Mouse (Mus musculus): ENCODE results near the gene Slc24a3. TPM values are rescaled to one million over a fixed set of nuclear protein-coding genes. Genes with fewer than 3 reads are reported as not detected.
A peak's percentile ranks its signal among the peaks of the same experiment; 100 is the strongest.

Gene Slc24a3
- polyA plus RNA-seq, 1 experiment from 2014 or later, result 8.8 TPM

GRCm38 (mm10) chr2:145175036-145175435, 7.5 kb downstream of the Slc24a3 start:
- DNase-seq (ENCODE audit: low spot score) (no peak), ATAC-seq (replicated peaks; ENCODE audit: low FRiP score, low TSS enrichment, low read depth) (no peak)
- Histone ChIP-seq H3K4me1 (replicated peaks; ENCODE audit: control insufficient read depth, insufficient read depth, low read length) (no peaks in the 10 kb centered on the region), H3K4me3 (ENCODE audit: low read depth, low read length) (no peak overlapping the region), H3K4me2 (ENCODE audit: low read length) (no peak overlapping the region), H3K27ac (ENCODE audit: low read depth) (no peak overlapping the region), H3K9ac (ENCODE audit: low read length) (no peak overlapping the region), H3K9me3 (ENCODE audit: control insufficient read depth, low read length) (no peaks in the 10 kb centered on the region), H3K27me3 (replicated peaks; ENCODE audit: control insufficient read depth, insufficient read depth, low read length) (no peaks in the 10 kb centered on the region), H3K36me3 (ENCODE audit: control insufficient read depth, insufficient read depth, low read length) (no peaks in the 10 kb centered on the region)
- 86% methylated on average over 7 of the region's 7 CpGs for WGBS

- Histone ChIP-seq H3K27me3 (replicated peaks; ENCODE audit: control insufficient read depth, insufficient read depth, low read length) (no peaks in the 10 kb centered on the region), H3K9ac (ENCODE audit: low read length) (no peak overlapping the region), H3K9me3 (ENCODE audit: control insufficient read depth, low read length) (no peaks in the 10 kb centered on the region), H3K4me3 (ENCODE audit: low read depth, low read length) (no peak overlapping the region), H3K4me1 (replicated peaks; ENCODE audit: control insufficient read depth, insufficient read depth, low read length) (no peaks in the 10 kb centered on the region), H3K36me3 (ENCODE audit: control insufficient read depth, insufficient read depth, low read length) (no peaks in the 10 kb centered on the region), H3K4me2 (ENCODE audit: low read length) (no peak overlapping the region), H3K27ac (ENCODE audit: low read depth) (no peak overlapping the region)
- 82% methylated on average over 8 of the region's 8 CpGs for WGBS
- ATAC-seq (replicated peaks; ENCODE audit: low FRiP score, low TSS enrichment, low read depth), result no peak
- no peak for DNase-seq (ENCODE audit: low spot score)
Measured at GRCm38 (mm10) chr2:145182410-145182809, 14.9 kb downstream of the Slc24a3 start.

GRCm38 (mm10) chr2:145188828-145189227, 21.3 kb downstream of the Slc24a3 start:
- 71% methylated on average over 2 of the region's 2 CpGs for WGBS
- Histone ChIP-seq H3K9ac (ENCODE audit: low read length) (no peak overlapping the region), H3K4me2 (ENCODE audit: low read length) (no peak overlapping the region), H3K27me3 (replicated peaks; ENCODE audit: control insufficient read depth, insufficient read depth, low read length) (no peaks in the 10 kb centered on the region), H3K36me3 (ENCODE audit: control insufficient read depth, insufficient read depth, low read length) (no peaks in the 10 kb centered on the region), H3K9me3 (ENCODE audit: control insufficient read depth, low read length) (no peaks in the 10 kb centered on the region), H3K4me3 (ENCODE audit: low read depth, low read length) (no peak overlapping the region), H3K27ac (ENCODE audit: low read depth) (0 out of 2 replicates have a peak overlapping the region, but pooled peaks have one; percentile 7), H3K4me1 (replicated peaks; ENCODE audit: control insufficient read depth, insufficient read depth, low read length) (no peaks in the 10 kb centered on the region)
- ATAC-seq (replicated peaks; ENCODE audit: low FRiP score, low TSS enrichment, low read depth) (no peak), DNase-seq (ENCODE audit: low spot score) (no peak)

- H3K27ac ChIP-seq (ENCODE audit: low read depth), result no peak overlapping the region
- H3K4me3 ChIP-seq (ENCODE audit: low read depth, low read length), result no peak overlapping the region
- no peak overlapping the region for H3K9ac ChIP-seq (ENCODE audit: low read length)
- no peaks in the 10 kb centered on the region for H3K27me3 ChIP-seq (replicated peaks; ENCODE audit: control insufficient read depth, insufficient read depth, low read length)
- ATAC-seq (replicated peaks; ENCODE audit: low FRiP score, low TSS enrichment, low read depth) (no peak), DNase-seq (ENCODE audit: low spot score) (no peak)
- H3K4me1 ChIP-seq (replicated peaks; ENCODE audit: control insufficient read depth, insufficient read depth, low read length), result no peaks in the 10 kb centered on the region
- H3K4me2 ChIP-seq (ENCODE audit: low read length), result no peak overlapping the region
- H3K36me3 ChIP-seq (ENCODE audit: control insufficient read depth, insufficient read depth, low read length), result no peaks in the 10 kb centered on the region
- 71% methylated on average over 3 of the region's 3 CpGs for WGBS
- no peaks in the 10 kb centered on the region for H3K9me3 ChIP-seq (ENCODE audit: control insufficient read depth, low read length)
Measured at GRCm38 (mm10) chr2:145196043-145196442, 28.5 kb downstream of the Slc24a3 start.

GRCm38 (mm10) chr2:145196501-145197042, 29.0 kb downstream of the Slc24a3 start:
- no peak overlapping the region for H3K9ac ChIP-seq (ENCODE audit: low read length)
- no peaks in the 10 kb centered on the region for H3K27me3 ChIP-seq (replicated peaks; ENCODE audit: control insufficient read depth, insufficient read depth, low read length)
- no peaks in the 10 kb centered on the region for H3K4me1 ChIP-seq (replicated peaks; ENCODE audit: control insufficient read depth, insufficient read depth, low read length)
- H3K4me2 ChIP-seq (ENCODE audit: low read length), result no peak overlapping the region
- no peaks in the 10 kb centered on the region for H3K36me3 ChIP-seq (ENCODE audit: control insufficient read depth, insufficient read depth, low read length)
- 90% methylated on average over 7 of the region's 7 CpGs for WGBS
- no peak overlapping the region for H3K27ac ChIP-seq (ENCODE audit: low read depth)
- no peaks in the 10 kb centered on the region for H3K9me3 ChIP-seq (ENCODE audit: control insufficient read depth, low read length)
- ATAC-seq (replicated peaks; ENCODE audit: low FRiP score, low TSS enrichment, low read depth), result no peak
- no peak for DNase-seq (ENCODE audit: low spot score)
- H3K4me3 ChIP-seq (ENCODE audit: low read depth, low read length), result no peak overlapping the region

GRCm38 (mm10) chr2:145197076-145197475, 29.5 kb downstream of the Slc24a3 start:
- Histone ChIP-seq H3K36me3 (ENCODE audit: control insufficient read depth, insufficient read depth, low read length) (no peaks in the 10 kb centered on the region), H3K27ac (ENCODE audit: low read depth) (no peak overlapping the region), H3K4me3 (ENCODE audit: low read depth, low read length) (no peak overlapping the region), H3K9ac (ENCODE audit: low read length) (no peak overlapping the region), H3K4me2 (ENCODE audit: low read length) (no peak overlapping the region), H3K9me3 (ENCODE audit: control insufficient read depth, low read length) (no peaks in the 10 kb centered on the region), H3K4me1 (replicated peaks; ENCODE audit: control insufficient read depth, insufficient read depth, low read length) (no peaks in the 10 kb centered on the region), H3K27me3 (replicated peaks; ENCODE audit: control insufficient read depth, insufficient read depth, low read length) (no peaks in the 10 kb centered on the region)
- ATAC-seq (replicated peaks; ENCODE audit: low FRiP score, low TSS enrichment, low read depth), result no peak
- 88% methylated on average over 4 of the region's 4 CpGs for WGBS
- DNase-seq (ENCODE audit: low spot score), result no peak

- H3K4me2 ChIP-seq (ENCODE audit: low read length), result no peak overlapping the region
- no peaks in the 10 kb centered on the region for H3K36me3 ChIP-seq (ENCODE audit: control insufficient read depth, insufficient read depth, low read length)
- no peaks in the 10 kb centered on the region for H3K27me3 ChIP-seq (replicated peaks; ENCODE audit: control insufficient read depth, insufficient read depth, low read length)
- H3K4me1 ChIP-seq (replicated peaks; ENCODE audit: control insufficient read depth, insufficient read depth, low read length), result 0 out of 2 replicates have a peak, but pooled peaks cover 4% of the 10 kb centered on the region
- 96% methylated on average over 11 of the region's 11 CpGs for WGBS
- ATAC-seq (replicated peaks; ENCODE audit: low FRiP score, low TSS enrichment, low read depth), result no peak
- no peaks in the 10 kb centered on the region for H3K9me3 ChIP-seq (ENCODE audit: control insufficient read depth, low read length)
- no peak overlapping the region for H3K4me3 ChIP-seq (ENCODE audit: low read depth, low read length)
- DNase-seq (ENCODE audit: low spot score), result no peak
- no peak overlapping the region for H3K27ac ChIP-seq (ENCODE audit: low read depth)
- no peak overlapping the region for H3K9ac ChIP-seq (ENCODE audit: low read length)
Measured at GRCm38 (mm10) chr2:145213587-145213986, 46.0 kb downstream of the Slc24a3 start.

GRCm38 (mm10) chr2:145214086-145214831, 46.7 kb downstream of the Slc24a3 start:
- no peak overlapping the region for H3K9ac ChIP-seq (ENCODE audit: low read length)
- no peak overlapping the region for H3K4me3 ChIP-seq (ENCODE audit: low read depth, low read length)
- H3K4me1 ChIP-seq (replicated peaks; ENCODE audit: control insufficient read depth, insufficient read depth, low read length), result 0 out of 2 replicates have a peak, but pooled peaks cover 7% of the 10 kb centered on the region
- DNase-seq (ENCODE audit: low spot score) (no peak), ATAC-seq (replicated peaks; ENCODE audit: low FRiP score, low TSS enrichment, low read depth) (peak; percentile 70)
- no peak overlapping the region for H3K4me2 ChIP-seq (ENCODE audit: low read length)
- H3K9me3 ChIP-seq (ENCODE audit: control insufficient read depth, low read length), result no peaks in the 10 kb centered on the region
- no peak overlapping the region; the same call in 1 of the 2 replicates for H3K27ac ChIP-seq (ENCODE audit: low read depth)
- 80% methylated on average over 8 of the region's 8 CpGs for WGBS
- no peaks in the 10 kb centered on the region for H3K27me3 ChIP-seq (replicated peaks; ENCODE audit: control insufficient read depth, insufficient read depth, low read length)
- no peaks in the 10 kb centered on the region for H3K36me3 ChIP-seq (ENCODE audit: control insufficient read depth, insufficient read depth, low read length)

- Histone ChIP-seq H3K4me3 (ENCODE audit: low read depth, low read length) (no peak overlapping the region), H3K9ac (ENCODE audit: low read length) (no peak overlapping the region), H3K4me2 (ENCODE audit: low read length) (no peak overlapping the region), H3K27ac (ENCODE audit: low read depth) (no peak overlapping the region), H3K9me3 (ENCODE audit: control insufficient read depth, low read length) (no peaks in the 10 kb centered on the region), H3K36me3 (ENCODE audit: control insufficient read depth, insufficient read depth, low read length) (no peaks in the 10 kb centered on the region), H3K4me1 (replicated peaks; ENCODE audit: control insufficient read depth, insufficient read depth, low read length) (0 out of 2 replicates have a peak, but pooled peaks cover 7% of the 10 kb centered on the region), H3K27me3 (replicated peaks; ENCODE audit: control insufficient read depth, insufficient read depth, low read length) (no peaks in the 10 kb centered on the region)
- DNase-seq (ENCODE audit: low spot score), result no peak
- 41% methylated on average over 2 of the region's 2 CpGs for WGBS
- no peak for ATAC-seq (replicated peaks; ENCODE audit: low FRiP score, low TSS enrichment, low read depth)
Measured at GRCm38 (mm10) chr2:145216580-145216979, 49.0 kb downstream of the Slc24a3 start.
